Mouse (Mus musculus): ENCODE results near the gene Calhm3.

GRCm38 (mm10) chr19:47180011-47180410 lies 22.4 kb upstream of the Calhm3 start:
- TF ChIP-seq CTCF (IDR thresholded peaks at IDR 0.05), result no peak
- TF ChIP-seq POLR2A (IDR thresholded peaks at IDR 0.05; ENCODE audit: insufficient read depth, low read depth, low read length), result no peak

Measured in heart, adult 2 months (tissue).